Mouse (Mus musculus): ENCODE measurements at regions not wholly inside any gene's neighbourhood (a gene's known extent, or its start where the extent isn't known, plus 50 kb on each side); places are given as distances from the start of the nearest gene placed in this dataset.

GRCm38 (mm10) chr3:147963698-147964476, 1026.5 kb downstream of the Adgrl2 start:
- DNase-seq = no peak

- no peak for DNase-seq
Measured at GRCm38 (mm10) chr3:147948041-147948592, 1042.2 kb downstream of the Adgrl2 start.

- DNase-seq = no peak
Measured at GRCm38 (mm10) chr3:147943314-147943713, 1047.0 kb downstream of the Adgrl2 start.

- DNase-seq = no peak
Measured at GRCm38 (mm10) chr3:147930811-147931251, 1059.5 kb downstream of the Adgrl2 start.

- DNase-seq = no peak
Measured at GRCm38 (mm10) chr3:147920181-147920580, 1068.0 kb downstream of the Ttll7 start.

- DNase-seq = no peak
Measured at GRCm38 (mm10) chr3:147919701-147920100, 1067.5 kb downstream of the Ttll7 start.

GRCm38 (mm10) chr3:147919146-147919545, 1067.0 kb downstream of the Ttll7 start:
- no peak for DNase-seq

GRCm38 (mm10) chr3:147896751-147897150, 1044.6 kb downstream of the Ttll7 start:
- no peak for DNase-seq

GRCm38 (mm10) chr3:147891682-147892081, 1039.5 kb downstream of the Ttll7 start:
- no peak for DNase-seq

- DNase-seq = no peak
Measured at GRCm38 (mm10) chr3:147886261-147886893, 1034.2 kb downstream of the Ttll7 start.

- DNase-seq = no peak
Measured at GRCm38 (mm10) chr3:147882936-147883645, 1030.9 kb downstream of the Ttll7 start.

- DNase-seq = no peak
Measured at GRCm38 (mm10) chr3:147878690-147879089, 1026.5 kb downstream of the Ttll7 start.

- DNase-seq = no peak
Measured at GRCm38 (mm10) chr3:147868281-147868680, 1016.1 kb downstream of the Ttll7 start.

GRCm38 (mm10) chr3:147853346-147853745, 1001.2 kb downstream of the Ttll7 start:
- no peak for DNase-seq

GRCm38 (mm10) chr3:147852830-147853229, 1000.7 kb downstream of the Ttll7 start:
- DNase-seq = no peak

GRCm38 (mm10) chr3:147841357-147841756, 989.2 kb downstream of the Ttll7 start:
- DNase-seq = no peak

GRCm38 (mm10) chr3:147838816-147839215, 986.6 kb downstream of the Ttll7 start:
- no peak for DNase-seq

- DNase-seq = no peak
Measured at GRCm38 (mm10) chr3:147835716-147836115, 983.5 kb downstream of the Ttll7 start.

- no peak for DNase-seq
Measured at GRCm38 (mm10) chr3:147825337-147825736, 973.2 kb downstream of the Ttll7 start.

GRCm38 (mm10) chr3:147824451-147824850, 972.3 kb downstream of the Ttll7 start:
- DNase-seq = no peak

- DNase-seq = no peak
Measured at GRCm38 (mm10) chr3:147814080-147814650, 962.0 kb downstream of the Ttll7 start.

GRCm38 (mm10) chr3:147802546-147802945, 950.4 kb downstream of the Ttll7 start:
- DNase-seq = no peak

- DNase-seq = no peak
Measured at GRCm38 (mm10) chr3:147796524-147796923, 944.4 kb downstream of the Ttll7 start.

All from kidney, adult 18-20 months (tissue).